Mouse (Mus musculus): ENCODE results near the gene Taok1. TPM values are rescaled to one million over a fixed set of nuclear protein-coding genes. Genes with fewer than 3 reads are reported as not detected.

Gene Taok1
- polyA plus RNA-seq, 1 experiment from 2014 or later = 23.7 TPM

- H3K4me2 ChIP-seq = peak within 1 kb of the TSS; percentile 96
- WGBS = under 1% methylated on average over 67 of the region's 74 CpGs
- ATAC-seq (ENCODE audit: low FRiP score) = no peak
- H3K9ac ChIP-seq = peak within 1 kb of the TSS; percentile 98
- no peaks in the 10 kb centered on the region for H3K9me3 ChIP-seq
- H3K27me3 ChIP-seq = no peaks in the 10 kb centered on the region
- H3K4me3 ChIP-seq = peak within 1 kb of the TSS; percentile 96
- H3K27ac ChIP-seq = peak within 1 kb of the TSS; percentile 95
- H3K4me1 ChIP-seq (replicated peaks) = peaks cover 82% of the 10 kb centered on the region
- H3K36me3 ChIP-seq = 0 out of 2 replicates have a peak, but pooled peaks cover under 1% of the 10 kb centered on the region
These were observed 113.9 kb downstream of the Taok1 start, which contains the start of gene Git1 for GRCm38 (mm10) chr11:77493512-77494343. Gene Git1, plus strand, starts transcription at chr11:77493562.

GRCm38 (mm10) chr11:77492911-77493332, 114.7 kb downstream of the Taok1 start:
- under 1% methylated on average over 24 of the region's 32 CpGs for WGBS
- Histone ChIP-seq H3K36me3 (no peaks in the 10 kb centered on the region), H3K27ac (peak overlapping the region; percentile 95), H3K4me2 (peak overlapping the region; percentile 74), H3K4me1 (replicated peaks) (peaks cover 82% of the 10 kb centered on the region), H3K27me3 (no peaks in the 10 kb centered on the region), H3K9ac (peak overlapping the region; percentile 72), H3K9me3 (no peaks in the 10 kb centered on the region), H3K4me3 (peak overlapping the region; percentile 96)
- peak; percentile 63 for ATAC-seq (ENCODE audit: low FRiP score)

GRCm38 (mm10) chr11:77492311-77492871, 115.2 kb downstream of the Taok1 start:
- ATAC-seq (ENCODE audit: low FRiP score) = no peak
- WGBS = under 1% methylated on average over 18 of the region's 18 CpGs

GRCm38 (mm10) chr11:77491502-77492291, 115.9 kb downstream of the Taok1 start:
- no peaks in the 10 kb centered on the region for H3K36me3 ChIP-seq
- WGBS = under 1% methylated on average over 23 of the region's 23 CpGs
- no peaks in the 10 kb centered on the region for H3K9me3 ChIP-seq
- ATAC-seq (ENCODE audit: low FRiP score) = peak; percentile 53; the same call in 1 of the 2 replicates
- H3K27ac ChIP-seq = peak overlapping the region; percentile 95
- peak overlapping the region; percentile 98 for H3K9ac ChIP-seq
- H3K27me3 ChIP-seq = no peaks in the 10 kb centered on the region
- peak overlapping the region; percentile 74 for H3K4me2 ChIP-seq
- H3K4me3 ChIP-seq = peak overlapping the region; percentile 96
- H3K4me1 ChIP-seq (replicated peaks) = peaks cover 83% of the 10 kb centered on the region

More at GRCm38 (mm10) chr11:77492311-77492871, 115.2 kb downstream of the Taok1 start:
- Histone ChIP-seq H3K9me3 (no peaks in the 10 kb centered on the region), H3K4me3 (peak overlapping the region; percentile 96), H3K4me1 (replicated peaks) (peaks cover 82% of the 10 kb centered on the region), H3K27ac (peak overlapping the region; percentile 95), H3K27me3 (no peaks in the 10 kb centered on the region), H3K9ac (peak overlapping the region; percentile 72), H3K36me3 (no peaks in the 10 kb centered on the region), H3K4me2 (peak overlapping the region; percentile 74)

- peaks cover 85% of the 10 kb centered on the region for H3K4me1 ChIP-seq (replicated peaks)
- H3K9ac ChIP-seq = peak overlapping the region; percentile 98
- peak overlapping the region; percentile 95 for H3K27ac ChIP-seq
- H3K27me3 ChIP-seq = no peaks in the 10 kb centered on the region
- H3K4me2 ChIP-seq = peak overlapping the region; percentile 74
- no peaks in the 10 kb centered on the region for H3K36me3 ChIP-seq
- no peaks in the 10 kb centered on the region for H3K9me3 ChIP-seq
- H3K4me3 ChIP-seq = peak overlapping the region; percentile 96
- ATAC-seq (ENCODE audit: low FRiP score) = peak; percentile 57
- 0% methylated on average over 13 of the region's 13 CpGs for WGBS
These were observed 116.5 kb downstream of the Taok1 start for GRCm38 (mm10) chr11:77491123-77491501.

DNA sequence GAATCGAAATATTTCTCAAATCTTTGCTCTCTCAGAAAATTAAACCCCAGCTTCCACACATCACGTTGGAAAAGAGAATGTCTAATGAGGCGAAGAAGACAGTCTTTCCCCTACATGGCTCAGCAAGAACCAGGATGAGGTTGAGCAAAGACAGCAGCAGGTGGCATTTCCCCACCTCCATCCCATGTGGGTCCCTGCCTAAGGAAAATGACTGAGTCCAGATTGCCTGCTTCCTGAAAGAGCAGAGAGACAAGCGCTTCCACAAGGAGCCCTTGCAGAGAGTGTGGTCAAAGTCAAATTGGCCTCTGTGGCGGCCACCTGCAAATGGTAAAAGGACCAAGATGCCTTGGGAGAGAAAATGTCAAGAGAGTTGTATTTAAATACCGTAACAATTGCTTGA, 117.2 kb downstream of the Taok1 start:
- Histone ChIP-seq H3K4me3 (peak overlapping the region; percentile 96), H3K36me3 (no peaks in the 10 kb centered on the region), H3K27ac (peak overlapping the region; percentile 95), H3K4me1 (replicated peaks) (peaks cover 85% of the 10 kb centered on the region), H3K27me3 (no peaks in the 10 kb centered on the region), H3K4me2 (peak overlapping the region; percentile 74), H3K9ac (peak overlapping the region; percentile 98), H3K9me3 (no peaks in the 10 kb centered on the region)
- 67% methylated on average over 6 of the region's 6 CpGs for WGBS
- no peak for ATAC-seq (ENCODE audit: low FRiP score)

GRCm38 (mm10) chr11:77489591-77490235, 117.9 kb downstream of the Taok1 start, which contains the start of gene Ankrd13b:
Gene Ankrd13b, minus strand, starts transcription at chr11:77489678.
- Histone ChIP-seq H3K9me3 (no peaks in the 10 kb centered on the region), H3K4me2 (peak within 1 kb of the TSS; percentile 74), H3K36me3 (no peaks in the 10 kb centered on the region), H3K4me3 (peak within 1 kb of the TSS; percentile 96), H3K27ac (peak within 1 kb of the TSS; percentile 95), H3K4me1 (replicated peaks) (peaks cover 85% of the 10 kb centered on the region), H3K9ac (peak within 1 kb of the TSS; percentile 98), H3K27me3 (no peaks in the 10 kb centered on the region)
- peak; percentile 55 for ATAC-seq (ENCODE audit: low FRiP score)
- under 1% methylated on average over 26 of the region's 87 CpGs for WGBS

DNA sequence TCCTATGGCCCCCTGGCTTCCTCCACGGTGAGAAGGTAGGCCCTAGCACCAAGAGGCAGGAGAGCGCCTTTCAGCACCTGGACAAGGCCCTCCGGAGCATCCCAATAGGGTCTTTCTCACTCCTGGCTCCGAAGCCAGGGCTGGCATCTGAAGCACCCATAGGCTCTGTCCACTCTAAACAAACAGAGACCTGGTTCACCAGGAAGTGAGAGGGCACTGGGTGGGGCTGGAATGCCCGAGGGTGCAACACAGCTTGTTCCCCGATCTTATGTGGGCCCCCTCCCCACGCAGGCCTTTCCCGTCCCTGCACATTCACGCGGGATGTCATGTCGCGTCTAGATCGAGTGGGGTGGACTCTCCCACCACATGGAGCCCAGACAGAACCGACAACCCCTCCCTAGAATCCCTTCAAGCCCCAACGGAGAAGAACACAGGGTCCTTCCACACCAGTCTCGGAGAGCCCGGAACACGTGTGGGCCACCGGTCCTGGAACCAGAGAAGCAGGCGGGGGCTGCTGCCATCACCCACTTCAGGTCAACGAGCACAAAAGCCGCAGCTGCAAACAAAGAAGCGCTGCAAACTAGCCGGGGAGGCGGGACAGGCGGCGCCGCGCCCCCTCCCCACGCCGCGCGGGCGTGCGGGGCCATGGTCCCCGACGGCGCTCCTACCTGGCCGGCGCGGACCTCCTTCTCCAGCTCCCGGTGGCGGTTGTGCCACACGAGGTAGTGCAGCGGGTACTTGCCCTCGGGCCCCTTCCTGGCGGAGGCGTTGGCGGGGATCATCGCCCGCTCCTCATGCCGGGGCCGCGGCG, 118.6 kb downstream of the Taok1 start:
- H3K4me1 ChIP-seq (replicated peaks) = peaks cover 85% of the 10 kb centered on the region
- H3K27ac ChIP-seq = peak overlapping the region; percentile 95
- H3K9ac ChIP-seq = peak overlapping the region; percentile 98
- H3K9me3 ChIP-seq = no peaks in the 10 kb centered on the region
- ATAC-seq (ENCODE audit: low FRiP score) = no peak
- peak overlapping the region; percentile 96 for H3K4me3 ChIP-seq
- no peaks in the 10 kb centered on the region for H3K36me3 ChIP-seq
- peak overlapping the region; percentile 74 for H3K4me2 ChIP-seq
- no peaks in the 10 kb centered on the region for H3K27me3 ChIP-seq
- 2% methylated on average over 47 of the region's 55 CpGs for WGBS

- Histone ChIP-seq H3K9ac (peak overlapping the region; percentile 98), H3K4me2 (peak overlapping the region; percentile 74), H3K27me3 (no peaks in the 10 kb centered on the region), H3K4me3 (peak overlapping the region; percentile 96), H3K9me3 (no peaks in the 10 kb centered on the region), H3K36me3 (no peaks in the 10 kb centered on the region), H3K27ac (peak overlapping the region; percentile 95), H3K4me1 (replicated peaks) (peaks cover 85% of the 10 kb centered on the region)
- 35% methylated on average over 5 of the region's 5 CpGs for WGBS
- no peak for ATAC-seq (ENCODE audit: low FRiP score)
These were observed 120.8 kb downstream of the Taok1 start for GRCm38 (mm10) chr11:77486798-77487197.

- H3K36me3 ChIP-seq = no peaks in the 10 kb centered on the region
- no peaks in the 10 kb centered on the region for H3K9me3 ChIP-seq
- ATAC-seq (ENCODE audit: low FRiP score) = no peak
- peaks cover 84% of the 10 kb centered on the region for H3K4me1 ChIP-seq (replicated peaks)
- no peaks in the 10 kb centered on the region for H3K27me3 ChIP-seq
- H3K4me3 ChIP-seq = peak overlapping the region; percentile 96; the same call in 1 of the 2 replicates
- peak overlapping the region; percentile 95; the same call in 1 of the 2 replicates for H3K27ac ChIP-seq
- peak overlapping the region; percentile 98 for H3K9ac ChIP-seq
- WGBS = 46% methylated on average over 6 of the region's 6 CpGs
- H3K4me2 ChIP-seq = peak overlapping the region; percentile 74
These were observed 122.4 kb downstream of the Taok1 start for GRCm38 (mm10) chr11:77485229-77485628.

All from hindbrain, embryonic 13.5 days (tissue).